Mouse (Mus musculus): ENCODE measurements around the gene Ank2.

Gene Ank2

DNA sequence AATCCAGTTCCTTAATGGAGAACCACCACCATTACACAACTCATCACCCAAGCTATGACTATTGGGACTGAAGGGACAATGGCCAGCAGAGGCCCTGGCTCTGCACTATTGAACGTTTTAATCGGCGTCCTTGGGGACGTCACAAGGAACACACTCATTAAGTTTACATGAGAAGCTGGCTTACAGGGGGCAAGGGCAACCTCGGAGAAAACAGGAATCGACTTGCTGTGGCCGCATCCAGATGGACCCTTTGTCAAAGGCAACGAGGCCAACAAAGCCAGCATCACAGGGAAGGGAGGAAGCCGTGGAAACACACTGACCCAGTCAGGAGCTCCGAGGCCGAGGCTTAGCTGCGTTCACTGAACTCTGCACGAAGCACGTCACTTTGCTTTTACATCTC is 205.1 kb downstream of the Ank2 start:
- no peak for DNase-seq (ENCODE audit: low read depth, low spot score)

DNA sequence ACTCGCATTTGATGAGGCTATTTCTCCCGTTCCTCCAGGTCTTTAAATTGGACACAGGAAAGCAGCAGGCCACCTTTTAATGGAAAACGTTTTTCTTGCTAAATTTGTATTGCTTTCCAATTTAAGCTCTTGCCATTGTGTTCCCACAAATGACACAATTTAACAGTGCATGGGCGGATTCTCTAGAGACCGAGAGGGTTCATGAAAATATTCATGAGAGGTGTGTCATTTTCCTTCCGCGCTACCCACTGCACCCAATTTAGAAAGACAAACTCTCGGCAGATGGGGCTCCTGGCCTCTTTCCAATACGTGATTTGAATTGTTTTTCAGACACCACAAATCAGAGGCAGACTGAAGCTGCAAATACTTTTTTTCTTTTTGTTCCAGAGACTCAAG is 205.7 kb downstream of the Ank2 start:
- DNase-seq (ENCODE audit: low read depth, low spot score), result no peak

DNA sequence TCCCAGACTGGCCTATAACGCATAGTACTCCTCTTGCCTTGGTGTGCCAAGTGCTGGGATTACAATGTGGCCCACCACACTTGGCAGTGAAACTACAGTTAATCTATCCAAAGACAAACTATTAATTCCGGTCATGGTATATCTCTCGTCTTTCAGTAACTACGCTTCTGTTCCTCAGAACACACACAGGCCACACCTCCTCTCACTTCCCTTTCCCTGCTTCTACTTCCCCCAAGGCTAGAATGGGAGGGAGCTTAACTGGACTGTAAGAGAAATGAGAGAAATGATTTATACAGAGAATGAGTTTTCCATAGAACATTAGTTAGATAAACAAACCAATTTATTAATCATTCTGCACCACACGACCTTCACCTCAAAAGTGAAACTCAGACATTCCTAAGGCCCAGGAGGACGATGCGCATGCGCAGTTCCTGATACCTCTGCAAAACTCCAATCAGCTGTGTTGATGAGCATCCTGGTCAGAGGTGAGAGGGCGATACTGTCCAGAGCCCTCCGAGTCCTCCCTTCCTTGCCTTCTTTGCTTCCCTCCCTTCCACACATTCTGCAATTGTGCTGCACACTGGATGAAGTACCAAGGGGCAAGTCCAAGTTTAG is 206.2 kb downstream of the Ank2 start:
- no peak for DNase-seq (ENCODE audit: low read depth, low spot score)

DNA sequence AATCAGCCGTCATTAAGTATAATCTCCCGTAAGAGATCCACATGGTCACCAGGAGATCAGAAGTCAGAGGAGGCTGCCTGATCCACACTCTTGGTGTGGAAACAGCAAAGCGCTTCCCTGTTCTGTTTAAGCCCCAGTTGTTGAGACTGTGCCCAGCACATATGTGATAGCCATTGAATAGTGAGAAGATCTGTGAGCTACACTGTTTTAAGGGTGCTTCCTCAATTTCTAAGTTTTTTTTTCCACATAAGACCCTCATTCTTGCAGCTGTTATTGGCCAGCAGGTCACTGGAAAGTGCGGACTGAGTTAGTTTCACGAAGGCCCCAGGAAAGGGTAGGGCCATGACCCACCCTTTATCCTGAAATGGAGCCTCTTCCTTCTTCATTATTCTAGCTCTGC is 216.9 kb downstream of the Ank2 start:
- DNase-seq (ENCODE audit: low read depth, low spot score), result no peak

DNA sequence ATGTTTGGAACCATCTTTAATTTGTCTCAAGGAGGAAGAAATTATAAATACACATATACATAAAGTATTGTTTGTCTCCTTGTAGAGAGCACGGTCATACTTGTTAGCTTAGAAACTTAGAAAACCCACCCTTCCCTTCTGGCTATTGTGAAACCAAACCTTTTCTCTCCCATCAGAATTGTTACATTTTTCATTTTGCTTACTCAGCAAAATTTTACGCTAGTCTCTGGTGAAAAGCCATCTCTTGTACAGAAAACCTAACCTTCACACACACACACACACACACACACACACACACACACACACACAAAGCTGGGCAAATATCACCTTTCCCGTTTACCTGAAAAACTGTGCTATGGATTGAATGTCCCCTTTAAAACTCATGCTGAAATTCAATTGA is 217.8 kb downstream of the Ank2 start:
- no peak for DNase-seq (ENCODE audit: low read depth, low spot score)

DNA sequence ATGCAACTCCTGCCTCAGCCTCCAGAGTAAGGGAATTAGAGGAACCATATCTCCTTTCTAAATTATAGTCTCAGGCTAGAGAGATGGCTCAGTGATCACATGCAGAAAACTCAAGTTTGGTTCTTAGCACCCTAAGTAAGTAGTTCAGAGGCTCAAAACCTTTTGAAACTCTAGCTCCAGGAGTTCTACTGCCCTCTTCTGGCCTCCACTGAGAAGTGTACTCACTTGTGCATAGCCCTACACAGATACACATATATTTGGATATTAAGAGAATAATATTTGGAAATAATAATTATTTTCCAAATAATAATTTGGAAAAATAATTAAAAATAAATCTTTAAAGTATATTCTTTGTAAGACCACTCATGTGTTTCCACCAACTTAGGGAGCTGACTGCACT is 218.8 kb downstream of the Ank2 start:
- no peak for DNase-seq (ENCODE audit: low read depth, low spot score)

DNA sequence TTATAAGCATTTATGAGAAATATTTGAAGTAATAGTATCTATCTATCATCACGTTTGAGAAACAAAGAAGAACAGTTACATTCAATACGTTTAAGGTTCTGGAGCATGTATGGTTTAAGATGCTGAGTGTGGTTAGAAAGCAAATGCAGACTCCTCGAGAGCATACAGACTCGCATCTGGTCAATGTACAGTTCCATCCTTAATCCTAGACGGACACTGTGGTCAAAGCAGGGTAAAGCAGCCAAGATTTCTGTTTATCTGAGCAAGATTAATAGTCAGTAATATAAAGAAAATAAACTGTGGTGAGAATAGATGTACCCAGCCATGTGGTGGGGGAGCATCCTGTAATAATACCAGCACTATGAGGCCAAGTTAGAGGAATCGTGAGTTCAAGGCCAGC is 223.2 kb downstream of the Ank2 start:
- DNase-seq (ENCODE audit: low read depth, low spot score), result no peak

DNA sequence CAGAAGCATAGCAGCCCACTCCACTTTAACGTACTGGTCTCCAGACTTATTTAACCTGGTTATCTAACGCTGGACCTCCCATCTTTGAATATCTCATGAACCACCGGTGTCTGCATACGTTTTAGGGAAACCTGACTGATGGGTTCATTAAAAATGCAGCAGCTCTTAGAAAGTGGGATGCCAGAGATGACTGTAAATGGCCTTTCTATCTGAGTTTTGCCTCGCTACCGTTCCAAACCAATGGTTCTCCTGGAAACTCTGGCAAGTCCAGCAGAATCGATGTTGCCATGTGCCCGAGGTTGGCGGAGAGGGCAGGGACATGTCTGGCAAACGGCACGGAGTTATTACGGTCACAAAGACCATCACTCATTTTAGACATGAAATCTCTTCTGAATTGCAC is 226.3 kb downstream of the Ank2 start:
- no peak for DNase-seq (ENCODE audit: low read depth, low spot score)

DNA sequence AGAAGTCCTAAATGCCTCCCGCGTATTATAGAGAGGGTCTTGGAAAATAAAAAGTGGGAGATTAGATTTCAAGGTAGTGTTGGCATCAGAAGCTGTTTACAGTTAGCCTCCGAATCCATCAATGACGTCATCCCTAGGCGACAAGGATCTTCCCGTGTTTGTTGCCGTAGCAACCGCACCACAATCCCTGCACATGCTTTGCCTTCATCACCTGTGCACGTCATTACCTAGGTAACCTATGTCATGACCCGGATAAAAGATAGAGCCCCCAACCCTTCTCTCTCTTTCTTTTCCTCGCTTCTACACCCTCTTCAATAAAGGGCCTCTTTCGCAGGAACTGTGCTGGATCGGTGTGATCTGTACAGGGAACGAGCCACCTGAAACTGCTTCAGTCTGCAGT is 229.5 kb downstream of the Ank2 start:
- no peak for DNase-seq (ENCODE audit: low read depth, low spot score)

DNA sequence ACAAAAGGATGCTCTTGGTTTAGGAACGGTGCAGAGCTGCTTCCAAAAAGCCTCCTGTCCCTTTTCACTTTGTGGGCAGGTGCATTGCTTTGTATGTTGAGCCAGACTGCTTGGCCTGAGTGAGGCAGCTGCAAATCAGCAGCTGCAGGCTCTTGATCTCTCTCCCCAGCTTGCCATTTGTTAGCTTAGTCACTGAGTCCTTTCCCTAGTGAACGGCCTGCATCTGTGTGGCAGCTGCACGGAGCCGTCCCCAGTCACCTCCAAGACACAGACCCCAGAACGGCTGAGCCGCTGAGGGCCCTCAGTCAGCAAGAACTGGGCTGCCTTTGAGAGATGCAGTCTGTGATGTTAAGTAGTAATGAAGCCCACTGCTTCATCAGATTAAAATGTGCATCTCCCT is 231.3 kb downstream of the Ank2 start:
- DNase-seq (ENCODE audit: low read depth, low spot score), result no peak

DNA sequence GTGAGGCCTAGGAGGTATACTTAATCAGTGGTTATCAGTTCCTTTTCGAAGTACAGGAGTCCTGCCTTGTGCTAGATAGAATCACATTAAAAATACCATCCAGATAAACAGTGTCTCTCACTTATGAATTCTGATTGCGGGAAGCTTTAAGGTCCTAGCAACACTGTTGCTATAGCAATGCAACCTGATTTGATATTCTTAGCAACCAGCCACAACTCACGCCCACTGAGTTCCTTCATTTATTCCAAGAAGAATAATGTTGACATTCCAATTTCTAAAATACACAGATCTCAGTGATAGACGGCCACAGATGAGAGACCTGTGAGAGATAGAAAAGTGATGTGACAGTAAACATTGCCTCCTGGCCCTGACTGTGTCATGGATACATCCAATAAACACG is 233.4 kb downstream of the Ank2 start:
- DNase-seq (ENCODE audit: low read depth, low spot score), result no peak

DNA sequence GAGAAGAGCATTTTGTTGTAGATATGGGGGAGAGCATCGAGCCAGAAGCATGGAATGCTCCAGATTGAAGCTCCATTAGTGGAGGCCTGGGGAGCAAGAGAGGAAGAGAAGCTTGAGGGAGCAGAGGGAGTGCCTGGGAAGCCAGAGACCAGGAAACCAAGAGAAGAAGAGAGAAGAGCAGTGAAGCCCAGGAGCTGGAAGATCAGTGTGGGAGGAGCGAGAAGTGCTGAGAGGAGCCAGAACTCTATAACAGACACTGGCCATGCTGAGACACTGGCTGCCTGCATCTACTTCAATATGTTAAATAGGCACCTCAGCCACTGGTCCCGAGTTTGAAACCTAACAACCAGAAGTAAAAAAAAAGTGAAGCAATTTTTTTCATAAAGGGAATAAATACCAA is 234.0 kb downstream of the Ank2 start:
- no peak for DNase-seq (ENCODE audit: low read depth, low spot score)

DNA sequence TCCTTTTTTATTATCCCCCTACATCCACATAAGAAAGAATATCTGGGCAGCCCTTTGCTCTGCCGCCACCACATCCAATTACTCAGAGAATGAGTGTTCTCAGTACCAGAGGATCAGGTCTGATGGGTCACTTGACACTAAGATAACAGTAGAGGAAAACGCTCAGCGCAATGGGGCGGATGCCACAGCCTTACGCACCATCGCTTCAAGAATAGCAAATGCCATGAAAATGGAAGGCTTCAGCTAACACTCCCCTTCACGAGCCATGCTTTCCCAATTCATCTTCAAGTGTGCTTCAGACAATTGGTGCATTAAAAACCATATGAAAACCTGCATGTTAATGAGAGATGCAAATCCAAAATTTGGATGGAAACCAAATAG is 238.4 kb downstream of the Ank2 start:
- DNase-seq (ENCODE audit: low read depth, low spot score), result no peak

DNA sequence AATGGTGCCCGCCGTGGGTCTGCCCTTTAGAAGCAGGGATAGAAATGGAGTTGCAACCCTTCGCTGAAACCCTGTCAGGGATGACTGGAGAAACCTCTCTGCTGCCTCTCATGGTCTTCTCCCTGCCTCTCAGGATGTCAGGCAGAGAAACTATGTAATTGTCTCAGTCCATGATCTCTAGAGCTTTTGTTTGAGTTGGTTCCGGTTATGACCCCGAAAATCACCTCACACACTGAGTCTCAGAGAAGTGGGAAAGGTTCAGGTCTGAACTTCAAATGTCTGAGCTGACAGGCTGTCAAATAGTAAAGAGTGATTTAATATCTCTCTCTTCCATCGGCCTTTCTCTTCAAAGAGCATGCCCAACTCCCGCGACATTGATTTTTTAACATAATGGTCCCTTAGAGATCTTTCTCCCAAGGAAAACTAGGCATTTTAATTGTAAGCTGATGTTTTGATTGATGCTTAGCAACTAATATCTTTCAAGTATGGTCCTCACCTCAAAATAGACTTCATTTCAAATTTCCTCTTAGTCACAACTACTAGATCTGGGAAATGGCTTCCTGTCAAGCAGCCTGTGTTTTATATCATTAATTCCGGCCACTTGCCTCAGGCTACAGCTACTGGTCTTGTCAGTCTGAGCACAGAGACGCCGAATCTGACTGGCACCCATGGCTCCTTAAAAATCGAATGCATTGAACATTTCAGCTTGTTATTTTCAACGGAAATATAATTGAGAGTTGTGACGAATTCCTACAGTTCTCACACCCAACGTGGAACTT is 239.0 kb downstream of the Ank2 start:
- DNase-seq (ENCODE audit: low read depth, low spot score), result no peak

DNA sequence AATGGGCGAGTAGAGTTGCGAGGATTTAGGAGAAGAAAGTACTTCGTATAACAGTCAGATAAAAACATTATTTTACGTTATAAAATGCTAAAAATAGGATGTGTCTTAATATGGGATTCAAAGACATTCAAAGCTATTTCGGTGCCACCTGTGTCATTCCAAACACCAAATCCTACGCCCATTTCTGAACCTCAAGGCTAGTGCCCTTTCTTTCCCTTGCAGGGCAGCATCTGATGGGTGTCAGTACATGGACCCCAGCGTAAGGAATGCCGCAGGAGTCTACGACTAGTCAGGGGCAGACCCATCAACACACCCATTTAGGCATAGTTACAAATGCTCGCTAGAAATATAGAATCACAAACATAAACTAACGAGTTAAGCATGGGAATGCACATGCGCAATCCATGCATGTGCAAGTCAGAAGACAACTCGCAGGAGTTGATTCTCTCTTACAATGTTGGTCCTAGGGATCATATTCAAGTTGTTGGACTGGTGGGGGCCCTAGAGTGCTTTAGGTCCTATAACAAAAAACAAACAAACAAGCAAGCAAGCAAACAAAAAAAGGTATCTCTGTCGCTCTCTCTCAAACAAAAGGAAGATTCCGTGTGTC is 240.6 kb downstream of the Ank2 start:
- no peak for DNase-seq (ENCODE audit: low read depth, low spot score)

DNA sequence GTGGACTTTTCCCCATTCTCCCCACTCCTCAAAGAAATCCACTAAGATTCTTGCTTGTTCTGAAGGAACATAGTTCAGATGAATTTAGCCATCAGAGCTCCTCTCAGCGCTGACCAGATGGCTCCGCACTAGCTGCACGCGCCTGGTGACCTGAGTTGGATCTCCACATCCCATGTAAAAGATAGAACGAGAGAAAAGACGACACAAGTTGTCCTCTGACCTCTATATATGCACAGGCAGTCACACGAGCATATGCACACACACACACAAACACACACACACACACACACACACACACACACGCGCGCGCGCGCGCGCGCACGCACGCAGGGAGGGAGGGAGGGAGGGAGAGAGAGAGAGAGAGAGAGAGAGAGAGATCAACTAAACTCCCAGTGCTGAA is 241.2 kb downstream of the Ank2 start:
- DNase-seq (ENCODE audit: low read depth, low spot score), result no peak

DNA sequence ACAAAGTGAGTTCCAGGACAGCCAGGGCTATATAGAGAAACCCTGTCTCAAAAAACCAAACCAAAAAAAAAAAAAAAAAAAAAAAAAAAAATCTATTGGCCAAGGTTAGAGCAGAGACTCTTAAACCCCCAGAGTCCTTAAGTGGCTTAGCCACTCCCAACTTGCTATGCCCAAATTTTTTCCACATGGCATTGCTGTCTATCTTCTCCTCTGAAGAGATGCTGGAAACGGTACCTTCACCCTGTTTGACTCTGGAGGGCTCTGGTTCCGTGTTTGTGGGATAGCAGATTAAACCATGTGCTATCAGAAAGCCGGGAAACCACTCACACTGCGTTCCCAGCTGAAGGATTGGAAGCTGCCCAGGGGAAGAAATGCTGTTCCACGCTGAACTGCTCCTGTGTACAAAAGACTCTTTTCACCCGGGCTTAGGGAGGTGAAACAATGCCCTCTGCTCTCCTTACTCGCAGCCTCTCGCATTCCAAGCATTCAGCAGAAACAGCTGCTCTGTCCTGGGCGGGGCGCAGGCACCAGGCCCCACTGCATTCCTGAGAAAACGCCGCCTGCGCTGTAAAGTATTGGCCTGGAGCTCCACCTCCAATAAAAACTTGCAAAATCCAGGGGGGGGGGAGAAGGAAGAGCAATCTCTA is 241.7 kb downstream of the Ank2 start:
- DNase-seq (ENCODE audit: low read depth, low spot score), result no peak

DNA sequence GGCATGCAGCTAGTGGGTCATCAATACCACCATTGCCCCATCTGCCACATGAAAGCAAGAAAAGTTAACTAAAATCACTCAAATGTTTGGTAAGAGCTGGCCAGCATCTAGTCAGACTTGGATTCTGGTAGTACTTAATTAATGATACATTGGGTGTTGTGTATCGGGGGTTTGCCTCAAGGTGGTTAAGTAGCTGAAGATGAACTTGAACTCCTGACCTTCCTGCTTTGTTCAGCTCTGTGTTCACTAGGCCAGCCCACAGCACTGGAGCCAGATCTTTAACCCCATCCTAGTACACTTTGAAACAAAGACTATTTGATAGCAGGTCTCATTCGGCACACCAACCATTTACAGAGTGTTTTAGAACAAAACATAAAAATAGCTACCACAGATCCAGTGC is 242.5 kb downstream of the Ank2 start:
- DNase-seq (ENCODE audit: low read depth, low spot score), result no peak

DNA sequence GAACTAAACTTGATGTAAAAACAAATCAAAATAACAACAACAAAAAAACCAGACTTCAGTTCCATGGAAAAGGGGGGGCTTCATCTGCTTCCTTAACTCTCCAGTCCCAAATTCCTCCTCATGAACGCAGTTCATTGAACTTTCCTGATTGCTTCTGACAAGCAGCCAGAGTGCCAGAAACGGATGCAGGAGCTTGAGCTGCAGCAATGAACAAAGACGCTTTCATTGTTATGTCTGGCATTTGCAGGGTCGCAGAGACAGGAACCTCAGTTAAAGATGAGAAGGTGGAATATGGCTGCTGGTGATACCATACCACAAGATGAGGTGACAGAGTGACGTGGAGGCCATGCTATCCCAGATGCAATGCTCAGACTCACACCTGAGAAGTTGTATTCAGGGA is 248.2 kb downstream of the Ank2 start:
- DNase-seq (ENCODE audit: low read depth, low spot score), result no peak

DNA sequence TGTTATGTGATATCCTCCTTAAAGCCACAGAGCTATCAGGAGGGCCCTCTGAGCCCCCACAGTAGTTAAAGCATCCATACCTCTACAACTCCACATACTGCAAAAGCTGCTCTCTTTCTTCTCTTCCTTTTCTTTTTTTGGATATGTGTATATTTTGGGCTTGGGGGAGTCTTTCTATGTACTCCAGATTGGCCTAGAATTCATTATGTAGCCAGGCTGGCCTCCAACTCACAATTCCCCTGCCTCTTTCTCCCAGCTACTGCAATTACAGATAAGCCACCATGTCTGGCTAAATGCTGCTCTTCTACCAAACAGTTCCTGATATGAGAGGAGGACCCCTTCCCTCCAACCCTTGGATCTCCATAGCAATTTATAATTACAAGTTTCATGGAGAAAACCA is 250.5 kb downstream of the Ank2 start:
- DNase-seq (ENCODE audit: low read depth, low spot score), result no peak

DNA sequence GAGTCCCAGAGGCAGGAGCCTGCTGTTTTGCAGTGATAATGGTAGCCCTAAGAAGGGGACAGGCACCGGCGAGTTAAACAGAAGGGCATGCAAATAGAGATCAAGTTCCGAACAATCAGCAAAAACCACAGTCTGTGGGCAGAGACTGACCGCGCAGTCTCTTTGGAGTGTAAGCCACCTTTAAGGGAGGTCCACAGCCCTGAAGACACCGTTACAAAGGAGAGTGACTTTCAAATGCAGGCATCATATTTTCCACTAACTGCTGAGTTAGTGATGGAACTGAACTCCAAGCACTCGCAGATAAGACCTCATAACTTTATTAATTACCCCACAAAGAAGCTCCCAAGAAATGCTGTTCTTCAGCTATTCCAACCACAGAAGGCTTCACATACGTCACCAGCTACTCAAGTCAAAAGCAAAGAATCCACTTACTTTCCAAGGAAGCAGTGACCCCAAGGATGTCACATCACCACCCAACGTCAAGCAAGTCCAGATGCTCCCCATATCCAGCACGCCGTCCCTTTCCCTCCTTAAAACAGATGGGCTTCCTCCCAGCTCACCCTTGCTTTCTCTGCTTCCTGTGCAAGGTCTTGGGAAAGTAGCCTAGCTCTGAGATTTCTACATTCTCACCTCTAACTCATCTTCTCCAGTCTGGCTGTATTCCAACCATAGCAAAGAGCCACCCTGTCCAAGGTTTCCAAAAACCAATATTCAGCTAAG is 252.0 kb downstream of the Ank2 start:
- DNase-seq (ENCODE audit: low read depth, low spot score), result no peak

Measured in CD4-positive helper T cell, adult 2 months (primary cell).